Mouse (Mus musculus) heart, adult 11 months (tissue): ENCODE measurements around the gene Fam19a1.

Experiments used
- DNase-seq: peaks from one replicate; pipeline ENCODE4 v3.0.0; 2022

The Fam19a1 gene

GRCm38 (mm10) chr6:96112854-96113253 is at the start of gene Fam19a1:
Gene Fam19a1 (plus strand): TSS chr6:96113154.
- no peak for DNase-seq

GRCm38 (mm10) chr6:96071080-96071479 is 41.9 kb upstream of the Fam19a1 start:
- DNase-seq = no peak

GRCm38 (mm10) chr6:96071567-96071966 is 41.4 kb upstream of the Fam19a1 start:
- DNase-seq = peak; percentile 7

- peak; percentile 14 for DNase-seq
Observed at GRCm38 (mm10) chr6:96089961-96090360, 23.0 kb upstream of the Fam19a1 start.

GRCm38 (mm10) chr6:96093716-96094115 is 19.2 kb upstream of the Fam19a1 start:
- no peak for DNase-seq

GRCm38 (mm10) chr6:96098225-96098624 is 14.7 kb upstream of the Fam19a1 start:
- DNase-seq = no peak

GRCm38 (mm10) chr6:96111656-96112055 is 1.3 kb upstream of the Fam19a1 start:
- DNase-seq = no peak

GRCm38 (mm10) chr6:96114151-96114550 is 1.2 kb downstream of the Fam19a1 start:
- peak; percentile 15 for DNase-seq

- no peak for DNase-seq
Observed at GRCm38 (mm10) chr6:96116148-96116533, 3.2 kb downstream of the Fam19a1 start.

- peak; percentile 91 for DNase-seq
Observed at GRCm38 (mm10) chr6:96116534-96117272, 3.7 kb downstream of the Fam19a1 start.

GRCm38 (mm10) chr6:96143326-96143725 is 30.4 kb downstream of the Fam19a1 start:
- DNase-seq = no peak

GRCm38 (mm10) chr6:96165403-96165802 is 52.4 kb downstream of the Fam19a1 start:
- DNase-seq = peak; percentile 89

GRCm38 (mm10) chr6:96165818-96166379 is 52.9 kb downstream of the Fam19a1 start, which contains the start of gene 1700123L14Rik:
Gene 1700123L14Rik (minus strand): TSS chr6:96166243.
- DNase-seq = peak; percentile 89

GRCm38 (mm10) chr6:96167031-96167430 is 54.1 kb downstream of the Fam19a1 start:
- no peak for DNase-seq

- no peak for DNase-seq
Observed at GRCm38 (mm10) chr6:96173681-96174080, 60.7 kb downstream of the Fam19a1 start.

- DNase-seq = no peak
Observed at GRCm38 (mm10) chr6:96178530-96178929, 65.6 kb downstream of the Fam19a1 start.

- no peak for DNase-seq
Observed at GRCm38 (mm10) chr6:96183392-96183791, 70.4 kb downstream of the Fam19a1 start.

- no peak for DNase-seq
Observed at GRCm38 (mm10) chr6:96186517-96186916, 73.6 kb downstream of the Fam19a1 start.

GRCm38 (mm10) chr6:96198991-96199390 is 86.0 kb downstream of the Fam19a1 start:
- DNase-seq = peak; percentile 92

- no peak for DNase-seq
Observed at GRCm38 (mm10) chr6:96205395-96205794, 92.4 kb downstream of the Fam19a1 start.

GRCm38 (mm10) chr6:96234806-96235205 is 121.9 kb downstream of the Fam19a1 start:
- no peak for DNase-seq

- DNase-seq = no peak
Observed at GRCm38 (mm10) chr6:96244320-96244719, 131.4 kb downstream of the Fam19a1 start.

- no peak for DNase-seq
Observed at GRCm38 (mm10) chr6:96252001-96252400, 139.0 kb downstream of the Fam19a1 start.

GRCm38 (mm10) chr6:96254815-96255214 is 141.9 kb downstream of the Fam19a1 start:
- DNase-seq = no peak

- DNase-seq = no peak
Observed at GRCm38 (mm10) chr6:96258651-96259050, 145.7 kb downstream of the Fam19a1 start.
